Mouse (Mus musculus): ENCODE measurements at regions not wholly inside any gene's neighbourhood (a gene's known extent, or its start where the extent isn't known, plus 50 kb on each side); places are given as distances from the start of the nearest gene placed in this dataset.
A peak's percentile ranks its signal among the peaks of the same experiment; 100 is the strongest.

DNA sequence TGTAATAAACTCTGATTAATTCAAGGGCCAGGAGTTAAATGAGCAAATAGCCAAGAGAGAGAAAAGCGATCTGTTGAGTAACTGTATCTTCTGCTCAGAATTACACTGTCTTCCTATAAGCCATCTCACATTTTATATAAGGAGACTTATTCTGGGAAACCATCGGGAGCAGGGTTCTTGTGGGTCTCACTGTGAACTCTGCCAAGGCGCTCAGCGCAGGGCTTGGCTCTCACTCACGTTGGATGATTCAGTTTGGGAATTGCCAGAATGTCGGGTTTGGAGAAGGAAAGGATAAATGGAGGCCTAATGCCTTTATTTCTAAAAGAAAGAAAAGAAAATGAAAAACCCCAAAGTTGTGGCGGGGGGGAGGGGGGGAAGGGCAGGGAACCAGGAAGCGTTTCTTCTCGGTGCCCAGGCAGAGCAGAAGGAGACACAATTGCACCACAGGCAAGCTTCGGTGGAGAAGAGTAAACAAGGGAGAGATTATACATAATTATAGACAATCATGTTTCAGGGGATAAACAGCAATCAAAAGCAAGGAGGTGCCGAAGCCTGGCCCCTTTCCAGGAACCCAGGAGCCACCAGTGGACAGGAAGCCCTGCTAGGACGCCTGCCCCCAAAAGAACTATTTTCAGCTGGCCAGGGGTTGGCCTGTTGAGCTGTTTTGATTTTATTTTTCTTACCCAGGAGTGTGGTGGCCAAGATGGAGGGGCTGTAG, 60.5 kb upstream of the Neo1 start:
- 72% methylated on average over 12 of the region's 12 CpGs for WGBS
- TF ChIP-seq CTCF (conservative IDR thresholded peaks at IDR 0.05; ENCODE audit: insufficient read depth, insufficient read length, low read depth, low read length) = no peak
- TF ChIP-seq POLR2A (IDR thresholded peaks at IDR 0.05; ENCODE audit: low read depth, low read length) = no peak
- no peaks in the 10 kb centered on the region for H3K4me1 ChIP-seq (ENCODE audit: control insufficient read depth, insufficient read depth, low read length)

DNA sequence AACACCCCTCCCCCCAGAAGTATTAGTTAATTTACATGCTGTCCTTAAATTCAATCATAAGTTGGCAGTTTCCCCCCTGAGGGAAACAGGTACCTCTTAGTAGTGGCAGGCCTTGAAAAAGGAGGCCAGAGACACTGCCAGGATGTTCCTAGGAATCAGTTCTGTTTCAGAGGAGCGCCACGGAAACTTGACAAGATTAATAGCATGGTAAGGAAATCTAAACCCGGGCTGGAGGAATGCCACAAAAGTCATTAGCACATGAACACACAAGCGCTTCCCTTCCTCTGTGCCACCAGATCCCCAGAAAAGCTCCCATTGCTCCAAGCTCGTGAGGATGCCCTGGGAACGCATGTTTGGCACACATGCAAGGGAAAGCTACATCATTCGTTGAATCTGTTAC, 59.4 kb upstream of the Neo1 start:
- H3K27me3 ChIP-seq (replicated peaks; ENCODE audit: control insufficient read depth, insufficient read depth, low read length) = no peaks in the 10 kb centered on the region
- H3K4me3 ChIP-seq (ENCODE audit: insufficient read depth, low read depth, low read length) = no peak overlapping the region
- no peak overlapping the region for H3K27ac ChIP-seq (ENCODE audit: insufficient read depth, low read depth, low read length)
- WGBS = 68% methylated on average over 7 of the region's 7 CpGs
- TF ChIP-seq POLR2A (IDR thresholded peaks at IDR 0.05; ENCODE audit: low read depth, low read length) (no peak), CTCF (conservative IDR thresholded peaks at IDR 0.05; ENCODE audit: insufficient read depth, insufficient read length, low read depth, low read length) (no peak)
- DNase-seq = no peak
- H3K36me3 ChIP-seq (ENCODE audit: control insufficient read depth, insufficient read depth, low read length) = no peaks in the 10 kb centered on the region
- H3K4me1 ChIP-seq (ENCODE audit: control insufficient read depth, insufficient read depth, low read length) = no peaks in the 10 kb centered on the region

More for the DNA sequence above, 60.5 kb upstream of the Neo1 start:
- no peak overlapping the region for H3K4me3 ChIP-seq (ENCODE audit: insufficient read depth, low read depth, low read length)
- H3K36me3 ChIP-seq (ENCODE audit: control insufficient read depth, insufficient read depth, low read length) = no peaks in the 10 kb centered on the region
- no peak overlapping the region for H3K27ac ChIP-seq (ENCODE audit: insufficient read depth, low read depth, low read length)
- no peak for DNase-seq
- H3K27me3 ChIP-seq (replicated peaks; ENCODE audit: control insufficient read depth, insufficient read depth, low read length) = no peaks in the 10 kb centered on the region

DNA sequence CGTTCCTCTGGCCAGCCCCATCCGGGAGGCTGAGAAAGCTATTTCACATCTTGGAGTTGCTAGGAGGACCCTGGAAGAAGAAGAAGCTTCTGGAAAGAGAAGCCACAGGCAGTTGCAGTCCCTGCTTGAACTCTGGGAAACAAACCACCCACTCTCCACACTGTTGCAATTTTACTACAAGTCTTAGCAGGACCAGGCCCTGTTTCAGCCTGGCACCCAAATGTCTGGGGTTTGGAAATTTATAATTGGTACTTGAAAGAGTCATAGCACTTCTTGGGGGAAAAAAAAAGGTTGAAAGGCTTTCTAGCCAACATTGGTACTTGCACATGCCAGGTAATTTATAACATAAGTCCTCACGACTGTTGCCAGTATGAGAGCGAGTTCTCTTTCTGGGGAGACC, 57.9 kb upstream of the Neo1 start:
- DNase-seq = no peak
- Histone ChIP-seq H3K27ac (ENCODE audit: insufficient read depth, low read depth, low read length) (no peak overlapping the region), H3K27me3 (replicated peaks; ENCODE audit: control insufficient read depth, insufficient read depth, low read length) (no peaks in the 10 kb centered on the region), H3K4me3 (ENCODE audit: insufficient read depth, low read depth, low read length) (no peak overlapping the region), H3K4me1 (ENCODE audit: control insufficient read depth, insufficient read depth, low read length) (no peaks in the 10 kb centered on the region), H3K36me3 (ENCODE audit: control insufficient read depth, insufficient read depth, low read length) (no peaks in the 10 kb centered on the region)
- TF ChIP-seq CTCF (conservative IDR thresholded peaks at IDR 0.05; ENCODE audit: insufficient read depth, insufficient read length, low read depth, low read length) (no peak), POLR2A (IDR thresholded peaks at IDR 0.05; ENCODE audit: low read depth, low read length) (no peak)
- 88% methylated on average over 4 of the region's 4 CpGs for WGBS

DNA sequence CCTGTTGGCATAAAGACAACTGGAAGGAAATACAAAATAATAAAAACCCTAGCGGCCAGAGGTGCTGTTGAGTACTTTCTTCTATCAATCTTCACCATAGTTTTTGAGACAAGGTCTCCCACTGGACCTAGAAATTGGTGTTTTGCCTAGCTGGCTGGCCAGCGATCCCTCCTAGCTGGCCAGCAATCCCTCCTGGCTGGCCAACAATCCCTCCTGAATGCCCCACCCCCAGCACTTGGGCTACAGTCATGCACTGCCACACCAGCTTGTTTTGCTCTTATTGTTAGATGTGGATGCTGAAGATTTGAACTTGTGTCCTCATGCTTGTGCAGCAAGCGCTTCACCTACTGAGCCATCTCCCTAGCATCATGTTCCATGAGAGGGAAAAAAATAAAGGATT, 54.9 kb upstream of the Neo1 start:
- TF ChIP-seq CTCF (conservative IDR thresholded peaks at IDR 0.05; ENCODE audit: insufficient read depth, insufficient read length, low read depth, low read length) (no peak), POLR2A (IDR thresholded peaks at IDR 0.05; ENCODE audit: low read depth, low read length) (no peak)

DNA sequence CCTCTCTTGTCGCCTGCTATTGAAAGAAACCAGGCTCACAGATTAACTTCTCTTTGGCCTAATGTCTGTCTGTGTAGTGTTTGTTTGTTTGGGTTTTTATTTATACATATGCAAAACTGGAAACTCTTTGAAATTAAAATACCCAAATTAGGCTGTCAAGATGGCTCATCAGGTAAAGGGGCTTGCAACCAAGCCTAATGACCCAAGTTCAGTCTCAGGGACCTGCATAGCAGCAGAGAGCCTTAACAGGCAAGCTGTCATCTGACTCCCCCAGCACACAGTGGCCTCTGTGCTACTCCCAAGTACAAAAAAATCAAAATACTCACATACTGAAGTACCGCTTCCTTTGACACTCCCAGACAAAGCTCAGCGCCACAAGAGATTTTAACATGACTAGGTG, 51.5 kb upstream of the Neo1 start:
- Histone ChIP-seq H3K27ac (ENCODE audit: insufficient read depth, low read depth, low read length) (no peak overlapping the region), H3K4me3 (ENCODE audit: insufficient read depth, low read depth, low read length) (no peak overlapping the region), H3K27me3 (replicated peaks; ENCODE audit: control insufficient read depth, insufficient read depth, low read length) (no peaks in the 10 kb centered on the region), H3K4me1 (ENCODE audit: control insufficient read depth, insufficient read depth, low read length) (no peaks in the 10 kb centered on the region; the same call in 1 of the 2 replicates), H3K36me3 (ENCODE audit: control insufficient read depth, insufficient read depth, low read length) (no peaks in the 10 kb centered on the region)
- no peak for DNase-seq
- no peak for TF ChIP-seq POLR2A (IDR thresholded peaks at IDR 0.05; ENCODE audit: low read depth, low read length)
- no peak for TF ChIP-seq CTCF (conservative IDR thresholded peaks at IDR 0.05; ENCODE audit: insufficient read depth, insufficient read length, low read depth, low read length)
- WGBS = 87% methylated on average over 3 of the region's 3 CpGs

More for the DNA sequence above, 54.9 kb upstream of the Neo1 start:
- WGBS = 74% methylated on average over 3 of the region's 3 CpGs
- no peaks in the 10 kb centered on the region; the same call in 1 of the 2 replicates for H3K4me1 ChIP-seq (ENCODE audit: control insufficient read depth, insufficient read depth, low read length)
- no peaks in the 10 kb centered on the region for H3K27me3 ChIP-seq (replicated peaks; ENCODE audit: control insufficient read depth, insufficient read depth, low read length)
- H3K36me3 ChIP-seq (ENCODE audit: control insufficient read depth, insufficient read depth, low read length) = no peaks in the 10 kb centered on the region
- H3K4me3 ChIP-seq (ENCODE audit: insufficient read depth, low read depth, low read length) = no peak overlapping the region
- no peak overlapping the region for H3K27ac ChIP-seq (ENCODE audit: insufficient read depth, low read depth, low read length)
- DNase-seq = peak; percentile 33

- Histone ChIP-seq H3K4me3 (ENCODE audit: insufficient read depth, low read depth, low read length) (no peak overlapping the region), H3K27ac (ENCODE audit: insufficient read depth, low read depth, low read length) (no peak overlapping the region), H3K4me1 (ENCODE audit: control insufficient read depth, insufficient read depth, low read length) (no peaks in the 10 kb centered on the region; the same call in 1 of the 2 replicates), H3K27me3 (replicated peaks; ENCODE audit: control insufficient read depth, insufficient read depth, low read length) (no peaks in the 10 kb centered on the region), H3K36me3 (ENCODE audit: control insufficient read depth, insufficient read depth, low read length) (no peaks in the 10 kb centered on the region)
- peak; percentile 22 for DNase-seq
- 42% methylated on average over 9 of the region's 9 CpGs for WGBS
- TF ChIP-seq POLR2A (IDR thresholded peaks at IDR 0.05; ENCODE audit: low read depth, low read length) = no peak
- TF ChIP-seq CTCF (conservative IDR thresholded peaks at IDR 0.05; ENCODE audit: insufficient read depth, insufficient read length, low read depth, low read length) = no peak
These were observed 50.9 kb upstream of the Neo1 start for GRCm38 (mm10) chr9:59087112-59087511.

DNA sequence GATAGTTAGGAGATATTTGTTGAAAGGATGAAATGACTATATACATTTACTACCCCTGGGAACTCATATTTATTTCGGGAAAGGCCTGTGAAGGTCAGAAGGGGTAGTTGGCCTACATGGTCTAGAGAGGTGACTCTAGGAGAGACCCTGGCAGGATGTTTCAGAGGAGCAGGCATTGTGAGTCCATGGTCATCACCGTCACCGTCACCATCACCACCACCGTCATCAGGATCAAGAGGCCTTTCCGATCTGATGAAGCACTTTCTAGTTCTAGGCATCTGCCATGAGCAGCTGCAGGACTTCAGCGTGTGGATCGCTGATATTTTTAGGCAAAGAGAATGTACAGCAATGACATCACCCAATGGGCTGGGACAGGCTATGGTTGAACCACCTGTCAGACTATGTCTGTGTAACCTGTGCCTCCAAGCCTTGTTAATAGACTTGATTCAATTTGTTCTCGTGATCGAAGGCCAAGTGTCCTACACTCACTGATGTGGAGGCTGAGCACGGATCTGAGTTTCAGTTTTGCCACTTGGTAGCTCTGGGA, 50.4 kb upstream of the Neo1 start:
- Histone ChIP-seq H3K36me3 (ENCODE audit: control insufficient read depth, insufficient read depth, low read length) (no peaks in the 10 kb centered on the region), H3K27me3 (replicated peaks; ENCODE audit: control insufficient read depth, insufficient read depth, low read length) (no peaks in the 10 kb centered on the region), H3K4me1 (ENCODE audit: control insufficient read depth, insufficient read depth, low read length) (no peaks in the 10 kb centered on the region; the same call in 1 of the 2 replicates), H3K4me3 (ENCODE audit: insufficient read depth, low read depth, low read length) (no peak overlapping the region), H3K27ac (ENCODE audit: insufficient read depth, low read depth, low read length) (no peak overlapping the region)
- no peak for TF ChIP-seq CTCF (conservative IDR thresholded peaks at IDR 0.05; ENCODE audit: insufficient read depth, insufficient read length, low read depth, low read length)
- no peak for TF ChIP-seq POLR2A (IDR thresholded peaks at IDR 0.05; ENCODE audit: low read depth, low read length)
- no peak for DNase-seq
- 84% methylated on average over 10 of the region's 10 CpGs for WGBS

Data from kidney, adult 2 months (tissue).